Mouse (Mus musculus) heart, embryonic 13.5 days (tissue): ENCODE results near the gene Pld5. TPM values are rescaled to one million over a fixed set of nuclear protein-coding genes. Genes with fewer than 3 reads are reported as not detected.

ENCODE experiments used
- ATAC-seq: fragments of 200-750 bp; cut with Nextera tagmentation; 2 replicates; pipeline ENCODE4 v1.8.0; 2017; ENCODE audit warnings: moderate TSS enrichment; ENCODE audit not compliant: insufficient number of reproducible peaks, low FRiP score, low TSS enrichment; ENCODE audit errors: extremely low read depth
- H3K27ac ChIP-seq: fragments of 300-500 bp; sonication (generic); replicated peaks from 2 replicates; pipeline ENCODE4 v1.5.1; 2015; ENCODE audit warnings: moderate library complexity, mild to moderate bottlenecking, inconsistent platforms
- H3K27me3 ChIP-seq: fragments of 300-500 bp; sonication (generic); replicated peaks from 2 replicates; pipeline ENCODE4 v1.6.1; 2015; ENCODE audit warnings: mild to moderate bottlenecking, inconsistent platforms
- H3K36me3 ChIP-seq: fragments of 300-500 bp; sonication (generic); 2 replicates; pipeline ENCODE4 v1.6.1; 2015; ENCODE audit warnings: mild to moderate bottlenecking, inconsistent platforms
- H3K4me1 ChIP-seq: fragments of 300-500 bp; sonication (generic); 2 replicates; pipeline ENCODE4 v1.6.1; 2015; ENCODE audit warnings: inconsistent platforms
- H3K4me2 ChIP-seq: fragments of 300-500 bp; sonication (generic); 2 replicates; pipeline ENCODE4 v1.6.1; 2015; ENCODE audit warnings: inconsistent platforms, mild to moderate bottlenecking, moderate library complexity
- H3K4me3 ChIP-seq: fragments of 300-500 bp; sonication (generic); 2 replicates; pipeline ENCODE4 v1.5.1; 2015; ENCODE audit warnings: moderate library complexity, mild to moderate bottlenecking, inconsistent platforms
- H3K9ac ChIP-seq: fragments of 300-500 bp; sonication (generic); 2 replicates; pipeline ENCODE4 v1.6.1; 2015; ENCODE audit warnings: inconsistent platforms, mild to moderate bottlenecking, moderate library complexity
- H3K9me3 ChIP-seq: fragments of 300-500 bp; sonication (generic); 2 replicates; pipeline ENCODE4 v1.6.1; 2016; ENCODE audit warnings: inconsistent platforms
- WGBS: fragments of 180-500 bp; shearing (Covaris S2); methylation state at CpG from one replicate; pipeline ENCODE4 v1.1.7; 2015; ENCODE audit warnings: mixed read lengths; 5-methylcytosine and 5-hydroxymethylcytosine counted together
- polyA plus RNA-seq: library from polyadenylated mRNA; unstranded; fragments of >200 nt; fragmentation: Nextera tagmentation; extraction: Ambion mirVana; gene quantifications from 2 replicates; pipeline ENCODE4 v1.2.1, GENCODE M21; 2015

Gene Pld5
- polyA plus RNA-seq = 0.42 and 0.74 TPM in 2 replicates

DNA sequence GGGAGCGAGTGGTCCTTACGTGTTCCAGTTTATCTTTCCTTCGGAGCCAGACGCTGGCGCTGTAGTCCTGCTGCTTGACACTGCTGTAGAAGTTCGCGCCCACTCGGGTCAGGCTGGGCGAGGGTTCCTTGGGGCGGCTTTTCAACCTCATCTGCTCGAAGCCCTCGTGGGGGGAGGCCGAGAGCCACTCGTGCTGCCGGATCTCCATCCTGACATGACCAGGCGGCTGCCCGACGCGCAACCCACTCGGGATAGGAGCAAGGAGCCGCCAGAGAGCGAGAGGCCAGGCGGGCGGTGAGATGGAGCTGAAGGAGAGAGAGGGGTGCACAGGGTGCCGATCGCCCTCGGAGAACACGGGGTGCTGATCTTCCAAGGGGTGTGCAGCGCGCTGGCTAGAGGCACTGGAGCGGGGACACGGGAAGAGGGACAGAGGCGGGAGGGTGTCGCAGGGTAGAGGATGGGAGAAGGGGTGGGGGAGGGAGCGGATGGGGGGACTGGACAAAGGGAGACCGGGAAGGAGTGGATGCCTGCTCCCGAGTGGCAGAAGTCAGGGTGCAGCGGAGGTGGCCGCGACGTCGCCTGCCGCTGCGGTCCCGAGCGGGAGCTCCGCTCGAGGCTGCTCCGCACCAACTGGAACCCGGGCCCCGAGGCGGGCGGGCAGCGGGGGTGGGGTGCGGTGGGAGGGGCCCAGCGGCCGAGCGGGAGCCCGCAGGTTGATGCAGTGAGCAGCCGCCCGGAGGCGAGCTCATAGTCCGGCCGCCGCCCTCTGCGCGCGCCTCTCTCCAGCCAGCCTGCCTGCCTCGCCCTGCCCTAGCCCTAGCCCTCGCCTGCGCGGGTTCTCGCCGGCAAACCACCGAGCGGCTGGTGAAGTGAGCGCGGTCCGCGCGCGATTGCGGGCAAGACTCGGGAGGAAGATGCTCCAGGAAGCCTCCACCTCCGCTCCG is at the start of gene Pld5:
Pld5 (minus strand) TSS at position 646 of the 944 bp plus-strand sequence.
- H3K36me3 ChIP-seq = no peaks in the 10 kb centered on the region
- WGBS = under 1% methylated on average over 72 of the region's 86 CpGs
- H3K9ac ChIP-seq = peak within 1 kb of the TSS; percentile 77
- ATAC-seq = peak; percentile 51
- H3K27ac ChIP-seq = no peak within 1 kb of the TSS
- H3K27me3 ChIP-seq = peaks cover 44% of the 10 kb centered on the region
- H3K4me3 ChIP-seq = peak within 1 kb of the TSS; percentile 65
- H3K4me1 ChIP-seq = peaks cover 14% of the 10 kb centered on the region
- peak within 1 kb of the TSS; percentile 98 for H3K4me2 ChIP-seq
- H3K9me3 ChIP-seq = no peaks in the 10 kb centered on the region

DNA sequence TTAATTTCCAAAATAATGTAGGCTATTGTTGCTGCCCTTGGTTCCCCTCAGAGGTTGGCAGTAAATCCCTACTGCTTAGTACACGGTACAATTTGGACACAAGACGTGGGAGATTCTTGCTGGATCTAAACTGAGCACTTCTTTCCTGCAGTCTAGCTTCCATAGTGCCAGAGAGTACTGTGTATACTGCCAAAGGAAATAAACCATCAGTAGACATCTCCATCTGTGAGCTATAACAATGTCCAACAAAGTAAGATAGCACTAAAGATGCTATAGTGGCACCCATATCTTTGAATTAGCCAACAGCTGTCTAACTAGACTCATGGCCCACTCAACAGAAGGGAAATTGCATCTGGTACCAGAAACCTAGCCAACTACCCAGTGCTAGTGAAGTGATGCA is 40.0 kb upstream of the Pld5 start:
- Histone ChIP-seq H3K9me3 (no peaks in the 10 kb centered on the region), H3K4me2 (no peak overlapping the region), H3K4me1 (no peaks in the 10 kb centered on the region), H3K27ac (no peak overlapping the region), H3K27me3 (no peaks in the 10 kb centered on the region), H3K4me3 (no peak overlapping the region), H3K36me3 (no peaks in the 10 kb centered on the region), H3K9ac (no peak overlapping the region)
- ATAC-seq = no peak
- 68% methylated on average over 2 of the region's 2 CpGs for WGBS

DNA sequence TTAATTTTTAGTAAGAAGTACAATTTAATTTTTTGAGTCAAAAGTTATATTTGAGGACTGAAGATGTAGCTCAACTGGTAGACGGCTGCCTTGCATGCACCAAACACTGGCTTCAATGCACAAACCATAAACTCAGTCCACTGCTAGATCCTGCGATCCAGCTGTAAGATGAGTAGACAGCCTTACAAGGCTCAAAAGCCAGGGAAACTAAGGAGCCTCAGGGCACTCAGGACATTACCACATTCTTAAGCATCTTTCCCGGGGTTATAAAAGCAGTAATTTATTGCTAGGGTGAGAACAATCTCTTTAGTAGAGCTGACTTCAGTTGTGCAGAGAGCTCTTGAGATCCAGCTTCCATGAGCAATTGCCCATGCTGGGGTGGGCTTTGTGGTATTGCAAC is 35.1 kb upstream of the Pld5 start:
- Histone ChIP-seq H3K9me3 (no peaks in the 10 kb centered on the region), H3K27me3 (no peaks in the 10 kb centered on the region)
- WGBS = 85% methylated on average over 3 of the region's 3 CpGs

DNA sequence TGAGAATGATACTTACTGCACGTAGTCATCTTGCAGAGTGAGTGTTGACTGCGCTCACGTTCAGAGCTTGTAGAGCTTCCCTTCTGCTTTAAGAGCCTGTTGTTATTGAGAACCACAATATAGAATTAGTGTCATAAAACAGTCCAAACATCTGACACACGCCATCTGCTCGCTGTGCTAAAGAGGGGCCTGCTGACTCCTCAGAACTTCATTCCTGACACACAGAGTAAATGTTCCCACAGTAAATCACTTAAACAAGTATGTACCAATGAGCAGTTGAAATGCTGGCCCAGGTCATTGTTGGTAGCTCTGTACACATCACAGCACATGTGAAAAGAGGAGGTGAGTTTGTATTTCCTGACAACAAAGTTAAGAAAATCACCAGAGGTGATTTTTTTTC is 14.3 kb upstream of the Pld5 start:
- H3K9me3 ChIP-seq = no peaks in the 10 kb centered on the region
- 75% methylated on average over 5 of the region's 5 CpGs for WGBS
- H3K27ac ChIP-seq = no peak overlapping the region
- H3K9ac ChIP-seq = no peak overlapping the region
- no peaks in the 10 kb centered on the region for H3K27me3 ChIP-seq
- no peaks in the 10 kb centered on the region for H3K4me1 ChIP-seq
- no peak overlapping the region for H3K4me3 ChIP-seq
- H3K4me2 ChIP-seq = no peak overlapping the region
- ATAC-seq = no peak
- H3K36me3 ChIP-seq = no peaks in the 10 kb centered on the region

More for the DNA sequence above, 35.1 kb upstream of the Pld5 start:
- ATAC-seq = no peak
- Histone ChIP-seq H3K4me1 (no peaks in the 10 kb centered on the region), H3K4me3 (no peak overlapping the region), H3K36me3 (no peaks in the 10 kb centered on the region), H3K27ac (no peak overlapping the region), H3K4me2 (no peak overlapping the region), H3K9ac (no peak overlapping the region)

DNA sequence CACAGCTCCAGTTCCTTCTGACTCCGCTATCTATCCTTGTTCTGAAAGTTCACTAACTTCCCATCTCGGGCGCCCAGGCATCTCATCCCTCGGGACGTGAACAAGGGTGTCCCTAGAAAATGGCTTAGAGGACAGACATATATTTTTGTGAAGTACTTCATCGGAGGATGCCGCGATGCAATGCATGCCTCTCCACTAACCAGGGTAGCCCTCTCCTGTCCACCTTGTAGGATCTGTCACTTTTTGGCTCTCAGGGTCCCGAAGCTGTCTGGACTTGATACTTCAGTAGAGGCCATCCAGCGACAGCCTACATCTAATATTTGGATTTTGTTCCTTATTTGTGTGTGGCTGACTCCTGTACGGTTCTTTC is 484 bp upstream of the Pld5 start:
- Histone ChIP-seq H3K27me3 (peaks cover 44% of the 10 kb centered on the region), H3K36me3 (no peaks in the 10 kb centered on the region), H3K4me2 (peak overlapping the region; percentile 98), H3K4me1 (peaks cover 14% of the 10 kb centered on the region), H3K4me3 (peak overlapping the region; percentile 65), H3K9ac (peak overlapping the region; percentile 77), H3K27ac (no peak overlapping the region), H3K9me3 (no peaks in the 10 kb centered on the region)
- 14% methylated on average over 11 of the region's 11 CpGs for whole genome bisulfite sequencing
- no peak for ATAC-seq

DNA sequence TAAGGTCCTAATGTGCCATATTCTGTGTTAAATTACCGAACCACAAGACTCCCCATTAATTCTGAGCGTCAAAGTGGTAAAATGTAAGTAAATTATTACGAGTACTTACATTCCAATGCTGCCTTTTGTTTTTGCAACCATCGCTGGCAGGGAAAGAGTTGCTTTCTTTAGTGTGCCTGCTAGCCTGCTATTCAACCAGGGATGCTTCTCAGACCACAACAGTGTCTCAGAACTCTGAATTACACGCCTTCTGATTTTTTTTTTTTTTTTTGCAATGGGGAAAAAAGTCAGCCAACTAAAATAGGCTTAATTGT is 26.4 kb downstream of the Pld5 start:
- no peaks in the 10 kb centered on the region for H3K9me3 ChIP-seq
- peak overlapping the region; percentile 45 for H3K4me2 ChIP-seq
- H3K4me1 ChIP-seq = peaks cover 13% of the 10 kb centered on the region
- peak overlapping the region; percentile 9; the same call in 1 of the 2 replicates for H3K4me3 ChIP-seq
- H3K9ac ChIP-seq = 0 out of 2 replicates have a peak overlapping the region, but pooled peaks have one; percentile 33
- no peaks in the 10 kb centered on the region for H3K36me3 ChIP-seq
- H3K27ac ChIP-seq = peak overlapping the region; percentile 87
- H3K27me3 ChIP-seq = no peaks in the 10 kb centered on the region
- no peak for ATAC-seq
- WGBS = 56% methylated on average over 5 of the region's 5 CpGs

DNA sequence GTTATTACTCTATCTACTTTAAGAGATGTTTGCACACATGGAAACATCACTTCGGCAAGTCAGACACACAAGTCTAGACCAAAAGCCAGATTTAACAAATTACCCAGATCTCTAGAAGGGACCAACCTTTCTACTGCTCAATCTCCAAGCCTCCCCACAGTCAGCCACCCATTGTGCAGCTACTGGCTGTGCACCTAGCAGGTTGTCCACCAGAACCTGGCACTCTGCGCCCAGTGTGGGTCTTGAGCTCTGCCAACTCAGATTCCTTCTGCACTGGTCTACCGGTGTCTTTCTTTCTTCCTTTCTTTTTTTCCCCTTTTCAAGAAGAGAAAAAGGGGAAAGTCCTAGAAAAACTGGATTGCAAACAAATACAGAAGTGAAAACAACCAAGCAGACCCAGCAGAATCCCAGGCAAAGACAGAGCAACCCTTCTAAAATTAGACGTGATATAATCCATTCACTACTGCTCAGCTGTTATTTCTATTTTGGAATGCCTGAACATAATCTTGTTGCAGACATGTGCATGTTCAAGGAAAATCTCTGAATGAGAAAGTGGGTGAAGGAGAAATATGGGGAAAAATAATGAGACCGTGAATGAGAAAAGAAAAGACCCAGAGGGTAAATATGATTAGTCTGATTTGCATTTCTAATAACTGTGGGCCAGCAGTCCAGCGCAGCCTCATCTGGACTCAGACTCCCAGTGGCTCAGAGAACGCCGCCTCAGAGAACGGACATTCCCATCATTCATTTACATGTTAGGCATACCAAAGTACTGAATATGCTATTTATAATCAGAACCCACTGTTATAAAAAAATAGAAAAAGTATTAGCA is 27.0 kb downstream of the Pld5 start:
- 61% methylated on average over 9 of the region's 9 CpGs for WGBS
- ATAC-seq = no peak; the same call in 1 of the 2 replicates
- no peaks in the 10 kb centered on the region for H3K27me3 ChIP-seq
- peak overlapping the region; percentile 87 for H3K27ac ChIP-seq
- peak overlapping the region; percentile 45 for H3K4me2 ChIP-seq
- H3K4me3 ChIP-seq = peak overlapping the region; percentile 9; the same call in 1 of the 2 replicates
- no peaks in the 10 kb centered on the region for H3K9me3 ChIP-seq
- H3K9ac ChIP-seq = no peak overlapping the region
- H3K4me1 ChIP-seq = peaks cover 13% of the 10 kb centered on the region
- no peaks in the 10 kb centered on the region for H3K36me3 ChIP-seq

DNA sequence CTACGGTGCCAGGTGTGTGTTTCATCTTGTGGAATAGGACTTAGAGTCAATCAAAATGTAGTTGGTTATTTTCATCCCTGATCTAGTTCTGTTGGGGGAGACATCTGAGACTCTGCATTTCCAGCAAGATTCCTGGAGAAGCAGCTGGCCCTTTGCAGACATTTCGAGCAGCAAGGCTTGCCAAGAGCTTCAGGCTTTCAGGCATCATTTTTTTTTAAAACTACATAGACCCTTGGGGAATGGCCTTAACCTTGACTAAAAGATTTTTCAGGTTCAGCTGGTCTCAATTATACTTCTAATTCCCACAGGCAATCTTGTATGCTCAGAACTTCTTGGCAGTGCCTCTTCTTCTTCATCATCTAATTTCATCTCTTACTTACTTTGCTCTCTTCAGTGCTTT is 35.9 kb downstream of the Pld5 start:
- H3K27ac ChIP-seq = no peak overlapping the region
- no peaks in the 10 kb centered on the region for H3K36me3 ChIP-seq
- no peaks in the 10 kb centered on the region for H3K27me3 ChIP-seq
- H3K4me3 ChIP-seq = no peak overlapping the region
- H3K4me1 ChIP-seq = no peaks in the 10 kb centered on the region
- H3K9me3 ChIP-seq = no peaks in the 10 kb centered on the region
- WGBS = 71% methylated on average over 2 of the region's 2 CpGs
- ATAC-seq = no peak
- no peak overlapping the region for H3K9ac ChIP-seq
- no peak overlapping the region for H3K4me2 ChIP-seq

DNA sequence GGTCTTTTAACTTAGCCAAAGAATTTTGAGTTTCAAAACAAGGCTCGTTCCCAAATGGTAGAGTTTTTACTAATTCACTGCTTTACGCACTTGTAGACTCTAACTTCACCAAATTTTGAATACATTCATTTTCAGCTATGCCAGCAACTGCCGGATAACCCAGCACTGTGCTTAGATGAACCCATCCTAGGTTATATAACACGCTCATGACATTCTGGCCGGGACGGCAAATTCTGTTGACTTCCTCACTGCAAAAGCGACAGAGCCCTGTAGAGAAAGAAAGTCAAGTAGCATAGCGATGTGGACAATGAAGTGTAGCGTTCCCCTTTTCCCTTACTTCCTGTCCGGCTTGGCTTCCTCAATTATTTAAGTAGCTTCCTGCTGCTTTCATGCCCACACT is 51.3 kb downstream of the Pld5 start:
- no peak for ATAC-seq
- H3K4me2 ChIP-seq = no peak overlapping the region

DNA sequence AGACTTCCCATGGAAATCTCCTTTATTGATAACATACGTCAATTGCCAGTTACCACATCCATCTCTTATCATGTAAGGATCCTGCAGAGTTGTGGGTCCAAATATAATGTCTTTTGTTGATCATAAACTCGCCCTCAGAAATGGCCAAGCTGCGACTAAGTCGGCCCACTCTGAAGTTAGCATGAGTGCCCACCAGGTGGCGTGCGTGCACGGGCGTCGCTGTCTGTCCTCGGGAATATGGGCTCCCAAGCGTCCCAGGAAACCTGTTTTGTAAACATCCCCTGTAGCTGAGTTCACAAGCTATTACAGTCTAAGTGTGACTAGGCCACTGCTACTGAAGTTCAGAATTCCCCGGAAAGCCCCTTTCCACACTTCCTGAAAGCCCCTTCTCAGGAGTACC is 51.9 kb downstream of the Pld5 start:
- Histone ChIP-seq H3K4me3 (no peak overlapping the region), H3K4me2 (peak overlapping the region; percentile 18; the same call in 1 of the 2 replicates)

More for the DNA sequence above, 51.3 kb downstream of the Pld5 start:
- Histone ChIP-seq H3K27me3 (no peaks in the 10 kb centered on the region), H3K9ac (no peak overlapping the region), H3K4me3 (no peak overlapping the region), H3K27ac (no peak overlapping the region), H3K36me3 (no peaks in the 10 kb centered on the region), H3K9me3 (no peaks in the 10 kb centered on the region), H3K4me1 (no peaks in the 10 kb centered on the region)
- 74% methylated on average over 10 of the region's 10 CpGs for WGBS

DNA sequence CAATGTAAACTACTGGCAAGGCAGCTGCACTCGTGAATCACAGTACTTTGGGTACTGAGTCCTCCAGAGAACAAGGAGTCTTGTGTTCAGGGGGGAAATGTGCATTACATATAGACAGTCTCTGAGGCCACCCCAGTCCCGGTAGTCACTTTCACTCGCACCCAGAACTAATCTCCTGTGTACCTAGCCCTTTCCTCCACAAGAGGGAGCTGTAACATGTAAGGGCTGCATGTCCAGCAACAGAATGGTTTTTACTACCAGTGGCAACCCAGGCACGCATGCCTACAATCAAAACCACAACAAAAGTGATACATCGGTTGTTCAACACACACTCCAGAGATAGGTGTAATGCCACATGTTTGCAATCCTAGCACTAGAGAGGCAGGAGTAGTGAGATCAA is 56.9 kb downstream of the Pld5 start:
- Histone ChIP-seq H3K4me1 (peaks cover 7% of the 10 kb centered on the region), H3K4me2 (no peak overlapping the region), H3K36me3 (no peaks in the 10 kb centered on the region), H3K27me3 (peaks cover 7% of the 10 kb centered on the region; the same call in 1 of the 2 replicates), H3K9me3 (no peaks in the 10 kb centered on the region), H3K9ac (no peak overlapping the region), H3K4me3 (no peak overlapping the region), H3K27ac (no peak overlapping the region)
- ATAC-seq = no peak
- WGBS = 78% methylated on average over 5 of the region's 5 CpGs

More for the DNA sequence above, 51.9 kb downstream of the Pld5 start:
- Histone ChIP-seq H3K27me3 (no peaks in the 10 kb centered on the region), H3K4me1 (no peaks in the 10 kb centered on the region), H3K36me3 (no peaks in the 10 kb centered on the region), H3K9ac (no peak overlapping the region), H3K27ac (no peak overlapping the region), H3K9me3 (no peaks in the 10 kb centered on the region)
- ATAC-seq = no peak
- 4% methylated on average over 12 of the region's 12 CpGs for WGBS
